ENCODE assay signal across 28 mouse cellular contexts in the genomic region with DNA sequence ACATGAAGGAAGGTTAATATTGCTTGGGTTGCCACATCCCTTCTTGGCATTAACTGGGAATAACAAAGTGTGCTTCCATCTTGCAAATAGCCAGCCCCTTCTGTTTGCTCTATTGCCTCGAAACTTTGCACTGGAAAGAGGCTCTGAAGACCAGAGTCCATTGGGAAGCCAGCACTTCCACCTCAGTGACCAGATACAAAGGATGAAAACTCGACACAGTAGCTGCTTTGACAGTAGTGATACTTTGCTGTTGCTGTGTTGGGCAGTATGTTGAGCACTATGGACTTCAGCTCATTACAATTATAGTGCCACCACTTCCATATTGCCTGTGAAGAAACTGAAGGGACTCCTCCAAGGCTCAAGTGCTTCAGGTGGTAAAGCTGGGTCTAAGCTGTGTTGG.
"Had no signal": no experiment of that assay in that cellular context is flagged by ENCODE, and none has a peak within 500 bp of the region (broad histone marks: within the 10 kb centered on the region; RNA-seq: fewer than 3 reads in every experiment).

No protein-coding gene starts in this region.

- H3K27ac ChIP-seq: left cerebral cortex, adult 2 months; limb, embryonic 10.5 days; limb, embryonic 12.5 days; limb, embryonic 13.5 days; limb, embryonic 15.5 days; liver, embryonic 12.5 days; liver, embryonic 13.5 days; liver, embryonic 14.5 days; liver, embryonic 15.5 days; lung, embryonic 15.5 days; macrophage; midbrain, embryonic 10.5 days; midbrain, embryonic 12.5 days; midbrain, embryonic 13.5 days; midbrain, embryonic 15.5 days had no signal

- H3K27me3 ChIP-seq: limb, embryonic 12.5 days; limb, embryonic 15.5 days; liver, embryonic 12.5 days; liver, embryonic 13.5 days; liver, embryonic 15.5 days; lung, embryonic 15.5 days; midbrain, embryonic 12.5 days; midbrain, embryonic 13.5 days; midbrain, embryonic 15.5 days had no signal

- H3K4me3 ChIP-seq: left cerebral cortex, adult 2 months; limb, embryonic 10.5 days; limb, embryonic 12.5 days; limb, embryonic 13.5 days; limb, embryonic 15.5 days; liver, embryonic 12.5 days; liver, embryonic 13.5 days; liver, embryonic 15.5 days; lung, embryonic 15.5 days; megakaryocyte, embryonic 14.5 days; midbrain, embryonic 10.5 days; midbrain, embryonic 12.5 days; midbrain, embryonic 13.5 days; midbrain, embryonic 15.5 days; myocyte had no signal

- DNase-seq: left cerebral cortex, postnatal 4 days; liver; liver, embryonic 13.5 days; liver, postnatal 0 days; lung, adult 18-20 months; lung, adult 2 months; lung, embryonic 14.5 days; lung, postnatal 10 days; lung, postnatal 14 days; lung, postnatal 36 days; lung, postnatal 4 days; midbrain, embryonic 14.5 days had no signal

- H3K4me1 ChIP-seq: limb, embryonic 15.5 days; liver, embryonic 12.5 days; liver, embryonic 13.5 days; liver, embryonic 15.5 days; lung, embryonic 15.5 days; megakaryocyte, embryonic 14.5 days had no signal

- H3K36me3 ChIP-seq: liver, embryonic 12.5 days; liver, embryonic 13.5 days; liver, embryonic 15.5 days; lung, embryonic 15.5 days; midbrain, embryonic 15.5 days had no signal
